Mouse (Mus musculus) effector memory CD4-positive, alpha-beta T cell, adult 5 months (primary cell): ENCODE data around the gene Scn2b. TPM values are rescaled to one million over a fixed set of nuclear protein-coding genes. Genes with fewer than 3 reads are reported as not detected.

ENCODE experiments used
- polyA plus RNA-seq: library from polyadenylated mRNA; unstranded; fragments of 100-300 nt; shearing (Covaris generic); gene quantifications from one replicate; pipeline ENCODE4 v1.2.1, GENCODE M21; 2017

Gene Scn2b
- not detected for polyA plus RNA-seq

DNA sequence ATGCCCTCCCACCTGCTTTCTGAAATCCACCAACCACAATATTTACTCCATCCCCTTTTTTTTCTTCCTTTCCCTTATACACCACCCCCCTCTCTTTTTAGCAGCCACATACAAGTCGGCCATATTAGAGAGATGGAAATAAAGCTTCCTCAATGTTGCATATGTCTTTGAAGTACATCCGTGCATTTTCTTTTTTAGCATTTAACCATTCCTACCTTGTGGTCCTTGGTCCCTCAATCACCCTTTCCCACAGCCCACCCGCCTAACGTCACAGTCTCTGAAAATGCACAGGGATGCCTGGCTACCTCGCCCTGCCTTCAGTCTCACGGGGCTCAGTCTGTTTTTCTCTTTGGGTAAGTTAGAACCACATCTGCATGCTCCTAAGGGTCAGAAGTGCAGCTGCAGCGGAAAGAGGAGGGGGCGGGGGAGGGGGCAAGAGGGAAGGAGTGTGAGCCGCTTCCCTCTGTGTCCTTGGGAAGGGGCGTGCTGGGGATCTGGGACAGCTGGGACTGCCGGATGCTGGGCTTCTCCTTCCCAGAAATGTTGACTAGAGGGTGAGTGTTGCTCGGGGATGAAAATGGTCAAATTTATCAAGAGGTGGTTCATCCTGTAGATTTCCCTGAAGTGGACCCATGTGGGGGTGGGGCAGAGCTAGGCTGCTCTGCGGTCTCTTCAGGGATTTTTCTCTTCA is at the start of gene Scn2b:
TSS of gene Scn2b (plus strand) at position 42 of the 691 bp plus-strand sequence.

GRCm38 (mm10) chr9:45079011-45079410 is 38.6 kb upstream of the Scn2b start, which contains the start of gene Jaml:
Gene Jaml, plus strand, starts transcription at chr9:45079183.

DNA sequence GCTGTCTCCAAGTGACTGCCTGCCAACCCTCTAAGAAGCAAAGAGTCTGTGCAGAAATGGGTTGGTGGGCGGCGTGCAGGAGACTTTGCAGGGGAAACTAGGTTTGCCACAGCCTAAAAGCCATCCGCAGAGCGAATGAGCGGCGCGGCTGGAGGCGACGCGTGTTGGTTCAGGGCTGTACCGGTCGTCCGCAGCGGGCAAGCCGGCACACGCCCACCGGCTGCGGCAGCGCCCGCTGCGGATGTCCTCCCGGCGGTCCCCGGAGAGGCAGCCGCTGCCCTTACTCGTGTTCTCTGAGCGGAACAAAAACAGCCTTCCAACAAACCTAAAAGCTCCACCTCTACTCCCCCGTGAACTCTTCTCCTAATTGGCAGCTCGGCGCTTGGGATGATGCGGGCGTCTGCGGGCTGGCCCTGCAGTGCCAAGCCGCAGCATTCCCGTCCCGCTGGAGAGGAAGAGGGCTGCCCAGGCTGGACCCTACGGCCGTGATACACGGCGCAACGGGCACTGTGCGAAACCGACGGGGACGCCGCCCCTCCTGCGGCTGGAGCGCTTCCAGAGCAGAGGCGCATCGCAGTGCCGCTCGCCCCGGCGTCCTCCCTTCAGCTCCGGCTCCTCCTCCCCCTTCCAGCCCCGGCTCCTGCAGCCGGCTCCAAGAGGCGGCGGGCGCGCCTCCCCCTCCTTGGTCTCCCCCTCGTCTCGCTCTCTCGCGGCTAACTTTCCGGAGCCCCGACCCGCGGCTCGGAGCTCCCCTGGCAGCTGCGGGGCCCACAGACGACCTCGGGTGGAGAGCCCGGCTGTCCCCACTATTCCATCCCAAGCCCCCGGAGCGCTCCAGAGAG is 20.8 kb downstream of the Scn2b start, which contains the start of gene Scn4b:
TSS of gene Scn4b (plus strand) at position 205 of the 842 bp plus-strand sequence.

Other genes with a start within 250 kb of the Scn2b start
- gene Kmt2a, start 236.5 kb upstream of the Scn2b start, polyA plus RNA-seq = 83.9 TPM
- 271 TPM for gene Atp5l, start 197.0 kb upstream of the Scn2b start, polyA plus RNA-seq
- 35.7 TPM for gene Ube4a, start 152.2 kb upstream of the Scn2b start, polyA plus RNA-seq
- gene Cd3g, start 137.4 kb upstream of the Scn2b start, polyA plus RNA-seq = 762 TPM
- gene Cd3d, start 136.0 kb upstream of the Scn2b start, polyA plus RNA-seq = 472 TPM
- 926 TPM for gene Cd3e, start 108.2 kb upstream of the Scn2b start, polyA plus RNA-seq
- 0.46 TPM for gene Mpzl2, start 78.0 kb upstream of the Scn2b start, polyA plus RNA-seq
- gene Mpzl3, start 62.6 kb upstream of the Scn2b start, polyA plus RNA-seq = 26.8 TPM
- gene Jaml, start 38.6 kb upstream of the Scn2b start, polyA plus RNA-seq = 4.1 TPM
- gene Scn4b, start 20.6 kb downstream of the Scn2b start, polyA plus RNA-seq = 0.17 TPM
- gene BC049352, start 64.2 kb downstream of the Scn2b start, polyA plus RNA-seq = 0.57 TPM
- gene Tmprss4, start 86.3 kb downstream of the Scn2b start, polyA plus RNA-seq = not detected
- 28.8 TPM for gene Il10ra, start 151.4 kb downstream of the Scn2b start, polyA plus RNA-seq
- gene Tmprss13, start 201.3 kb downstream of the Scn2b start, polyA plus RNA-seq = not detected